Mouse (Mus musculus) liver, embryonic 14.5 days (tissue): ENCODE measurements at regions not wholly inside any gene's neighbourhood (a gene's known extent, or its start where the extent isn't known, plus 50 kb on each side); places are given as distances from the start of the nearest gene placed in this dataset.

Experiments used
- CTCF ChIP-seq: IDR thresholded peaks from 2 replicates; pipeline ENCODE4 v1.5.1; 2016; ENCODE audit warnings: antibody characterized with exemption, low read depth, control low read depth
- EP300 ChIP-seq: IDR thresholded peaks from 2 replicates; pipeline ENCODE4 v1.6.1; 2016; ENCODE audit warnings: antibody characterized with exemption, low read depth

DNA sequence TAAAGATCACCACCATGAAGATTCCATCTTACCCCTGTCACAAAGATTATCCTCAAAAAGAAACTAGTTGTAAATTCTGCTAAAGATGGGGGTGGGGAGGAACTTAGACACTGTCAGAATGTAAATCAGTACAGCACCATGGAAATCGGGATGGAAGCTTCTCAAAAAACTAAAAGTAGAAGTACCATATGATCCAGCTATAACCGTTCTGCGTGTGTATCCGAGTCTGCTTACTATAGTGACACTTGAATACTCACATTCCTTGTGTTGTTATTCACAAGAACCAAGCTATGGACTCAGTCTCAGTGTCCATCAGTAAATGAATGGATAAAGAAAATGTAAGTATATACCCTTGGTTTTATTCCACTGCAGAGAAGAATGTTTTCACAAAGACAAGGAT lies 290.8 kb downstream of the Qdpr start:
- TF ChIP-seq CTCF (no peak), EP300 (no peak)
